Mouse (Mus musculus) kidney, postnatal 0 days (tissue): ENCODE measurements around the gene Poc1a. TPM values are rescaled to one million over a fixed set of nuclear protein-coding genes. Genes with fewer than 3 reads are reported as not detected.
A peak's percentile ranks its signal among the peaks of the same experiment; 100 is the strongest.

Experiments
- ATAC-seq: fragments of 200-750 bp; cut with Nextera tagmentation; replicated peaks from 2 replicates; pipeline ENCODE4 v1.8.0; 2017; ENCODE audit warnings: low read depth, moderate number of reproducible peaks, moderate TSS enrichment, moderate library complexity; ENCODE audit not compliant: low FRiP score
- DNase-seq: peaks from one replicate; pipeline ENCODE4 v3.0.0-alpha.2; 2016; ENCODE audit warnings: low spot score
- H3K27ac ChIP-seq: fragments of 300-500 bp; sonication (generic); 2 replicates; pipeline ENCODE4 v1.5.1; 2014; ENCODE audit warnings: mild to moderate bottlenecking
- H3K27me3 ChIP-seq: fragments of 300-500 bp; sonication (generic); 2 replicates; pipeline ENCODE4 v1.6.1; 2014; ENCODE audit warnings: low read length, mixed read lengths; ENCODE audit not compliant: insufficient read depth
- H3K36me3 ChIP-seq: fragments of 300-500 bp; sonication (generic); 2 replicates; pipeline ENCODE4 v1.6.1; 2014; ENCODE audit warnings: low read length, mixed read lengths; ENCODE audit not compliant: insufficient read depth
- H3K4me1 ChIP-seq: fragments of 300-500 bp; sonication (generic); replicated peaks from 2 replicates; pipeline ENCODE4 v1.6.1; 2014; ENCODE audit warnings: antibody characterized with exemption, low read length, mixed read lengths; ENCODE audit not compliant: insufficient read depth
- H3K4me2 ChIP-seq: fragments of 300-500 bp; sonication (generic); 2 replicates; pipeline ENCODE4 v1.6.1; 2014; ENCODE audit warnings: mild to moderate bottlenecking, low read length, moderate library complexity, mixed read lengths
- H3K4me3 ChIP-seq: fragments of 300-500 bp; sonication (generic); replicated peaks from 2 replicates; pipeline ENCODE4 v1.5.1; 2014; ENCODE audit warnings: low read depth, low read length
- H3K9ac ChIP-seq: fragments of 300-500 bp; sonication (generic); 2 replicates; pipeline ENCODE4 v1.6.1; 2014; ENCODE audit warnings: low read depth, low read length
- H3K9me3 ChIP-seq: fragments of 300-500 bp; sonication (generic); replicated peaks from 2 replicates; pipeline ENCODE4 v1.6.1; 2016; ENCODE audit warnings: low read length, inconsistent platforms, mixed read lengths
- CTCF ChIP-seq: IDR thresholded peaks from 2 replicates; pipeline ENCODE4 v1.5.1; 2016; ENCODE audit warnings: antibody characterized with exemption, low read depth, mild to moderate bottlenecking, moderate library complexity
- WGBS: fragments of 180-500 bp; shearing (Covaris S2); extraction: QIAGEN DNeasy Blood & Tissue Kit; methylation state at CpG from one replicate; pipeline ENCODE4 v1.1.7; 2014; 5-methylcytosine and 5-hydroxymethylcytosine counted together
- polyA plus RNA-seq: library from polyadenylated mRNA; unstranded; fragments of >200 nt; fragmentation: Nextera tagmentation; extraction: Ambion mirVana; gene quantifications from 2 replicates; pipeline ENCODE4 v1.2.1, GENCODE M21; 2015

The Poc1a gene
- polyA plus RNA-seq, 1 experiment from 2014 or later = 13.1 TPM

DNA sequence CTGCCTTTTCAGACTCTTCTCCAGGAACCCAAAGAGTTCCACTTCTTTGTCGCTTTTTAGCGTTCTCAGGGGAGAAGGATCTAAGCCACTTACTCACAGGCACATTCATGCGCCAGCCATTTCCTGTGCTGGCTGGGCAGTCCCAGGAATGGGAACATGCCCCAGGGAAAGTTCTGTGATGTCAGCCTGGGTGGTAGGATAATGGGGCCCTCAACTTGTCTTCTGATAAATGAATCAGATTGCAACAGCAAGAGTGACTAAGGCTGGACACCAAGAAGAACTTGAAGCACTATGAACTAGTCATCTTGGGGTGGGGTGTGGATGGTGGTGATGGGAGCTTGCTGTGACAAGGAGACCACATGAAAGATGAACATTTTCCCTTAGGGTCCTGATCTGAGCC lies 97.2 kb downstream of the Poc1a start:
- Histone ChIP-seq H3K4me2 (no peak overlapping the region), H3K36me3 (peaks cover 29% of the 10 kb centered on the region; the same call in 1 of the 2 replicates), H3K9ac (no peak overlapping the region), H3K4me1 (no peaks in the 10 kb centered on the region), H3K27ac (no peak overlapping the region), H3K4me3 (no peak overlapping the region), H3K27me3 (no peaks in the 10 kb centered on the region), H3K9me3 (no peaks in the 10 kb centered on the region)
- no peak for TF ChIP-seq CTCF
- ATAC-seq (no peak), DNase-seq (no peak)
- 71% methylated on average over 3 of the region's 3 CpGs for WGBS

DNA sequence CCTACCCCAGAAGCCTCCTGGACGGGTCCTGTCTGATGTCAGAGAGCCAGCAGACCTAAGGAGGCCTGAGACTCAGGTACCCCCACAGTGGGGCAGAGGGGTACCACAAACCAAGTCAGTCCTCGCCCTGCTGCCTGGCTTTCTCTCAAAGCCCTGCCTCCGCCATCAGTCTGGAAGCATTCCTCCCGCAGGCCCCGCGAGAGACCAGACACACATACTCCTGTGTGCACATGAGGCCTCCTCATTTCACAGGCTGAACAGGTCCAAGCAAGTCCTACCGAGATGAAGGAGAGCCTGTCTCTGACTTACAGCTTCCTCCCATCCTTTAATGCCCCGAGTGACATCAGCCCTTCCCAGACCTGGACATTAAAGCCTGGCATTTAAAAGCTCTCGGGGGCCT lies 97.9 kb downstream of the Poc1a start:
- Histone ChIP-seq H3K4me2 (no peak overlapping the region), H3K9me3 (no peaks in the 10 kb centered on the region), H3K27ac (no peak overlapping the region), H3K9ac (no peak overlapping the region), H3K4me3 (no peak overlapping the region), H3K4me1 (peaks cover 6% of the 10 kb centered on the region), H3K36me3 (peaks cover 26% of the 10 kb centered on the region; the same call in 1 of the 2 replicates), H3K27me3 (no peaks in the 10 kb centered on the region)
- no peak for TF ChIP-seq CTCF
- no peak for DNase-seq
- no peak for ATAC-seq
- 63% methylated on average over 9 of the region's 9 CpGs for WGBS

DNA sequence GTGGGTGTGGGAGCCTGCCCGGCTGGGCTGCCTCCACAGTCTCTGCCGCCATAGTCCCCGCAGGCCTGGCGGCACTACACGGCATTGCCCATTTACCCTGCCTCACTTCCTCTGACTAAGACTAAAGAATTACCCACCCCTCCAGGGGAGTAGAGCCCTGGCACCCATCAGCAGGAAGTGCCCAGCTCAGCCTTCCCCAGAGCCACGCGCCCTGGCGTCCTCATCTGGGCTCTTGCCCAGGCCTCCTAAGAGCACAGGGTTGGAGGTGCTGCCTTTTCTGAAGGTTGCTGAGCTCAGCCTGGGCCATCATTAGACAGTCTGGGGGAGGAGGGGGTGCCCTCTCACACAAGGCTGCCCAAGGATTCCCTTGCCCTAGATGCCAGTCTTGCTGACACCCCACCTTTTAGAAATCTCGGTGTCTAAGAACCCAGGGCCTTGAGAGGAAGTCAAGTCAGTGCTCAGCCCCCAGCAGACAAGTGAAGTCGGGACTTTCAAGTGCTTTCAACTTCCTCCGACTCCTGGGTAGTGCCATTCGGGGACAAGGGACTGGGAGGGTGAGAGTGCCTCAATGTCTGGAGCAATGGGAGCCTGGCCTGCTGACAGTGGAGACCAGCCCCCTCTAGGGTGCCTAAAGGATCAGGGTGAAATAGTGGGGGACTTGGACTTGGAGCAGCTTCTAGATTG lies 105.5 kb downstream of the Poc1a start:
- H3K4me1 ChIP-seq = peaks cover 17% of the 10 kb centered on the region
- WGBS = 72% methylated on average over 12 of the region's 12 CpGs

DNA sequence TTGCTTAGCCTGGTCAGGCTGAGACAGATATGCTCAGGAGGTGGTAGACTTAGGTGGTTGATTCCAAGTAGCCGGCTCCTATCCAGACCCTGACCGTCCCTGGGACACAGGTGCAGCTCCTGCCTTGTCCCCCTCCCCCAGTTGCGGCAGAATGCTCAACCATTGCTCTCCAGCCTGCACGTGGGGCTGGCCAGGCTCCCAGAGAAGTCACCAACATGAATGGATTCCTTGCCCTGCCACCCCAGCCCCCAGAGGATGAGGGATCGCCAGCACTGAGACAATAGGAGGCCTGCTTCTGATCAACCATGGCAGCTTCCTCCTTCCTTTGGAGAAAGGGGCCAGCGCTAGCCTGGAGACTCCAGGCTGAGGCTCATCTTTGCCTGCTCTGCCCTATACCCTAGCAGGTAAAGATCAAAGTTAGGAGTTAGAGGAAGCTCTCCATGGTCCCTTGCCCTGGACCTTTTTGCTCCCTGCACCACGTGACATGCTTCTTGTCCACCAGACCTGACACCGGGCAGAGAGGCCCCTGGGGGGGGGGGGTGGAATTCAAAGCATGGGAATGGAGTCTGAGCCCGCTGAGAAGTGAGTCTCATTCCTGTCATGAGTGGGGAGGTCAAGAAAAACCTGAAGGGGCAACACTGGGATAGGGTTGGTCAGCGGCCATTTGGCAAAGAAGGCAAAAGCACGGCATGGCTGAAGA lies 112.1 kb downstream of the Poc1a start:
- Histone ChIP-seq H3K27me3 (no peaks in the 10 kb centered on the region), H3K9me3 (no peaks in the 10 kb centered on the region), H3K4me3 (no peak overlapping the region), H3K27ac (no peak overlapping the region), H3K4me1 (no peaks in the 10 kb centered on the region), H3K4me2 (no peak overlapping the region), H3K36me3 (no peaks in the 10 kb centered on the region), H3K9ac (no peak overlapping the region)
- DNase-seq (no peak), ATAC-seq (0 out of 2 replicates have a peak, but pooled peaks have one; percentile 16)
- no peak for TF ChIP-seq CTCF
- WGBS = 64% methylated on average over 11 of the region's 11 CpGs

More for the DNA sequence above, 105.5 kb downstream of the Poc1a start:
- ATAC-seq (no peak), DNase-seq (no peak)
- no peaks in the 10 kb centered on the region for H3K27me3 ChIP-seq
- no peak overlapping the region for H3K4me3 ChIP-seq
- no peak overlapping the region for H3K9ac ChIP-seq
- no peak for TF ChIP-seq CTCF
- no peak overlapping the region for H3K27ac ChIP-seq
- H3K4me2 ChIP-seq = no peak overlapping the region
- no peaks in the 10 kb centered on the region for H3K36me3 ChIP-seq
- H3K9me3 ChIP-seq = no peaks in the 10 kb centered on the region

DNA sequence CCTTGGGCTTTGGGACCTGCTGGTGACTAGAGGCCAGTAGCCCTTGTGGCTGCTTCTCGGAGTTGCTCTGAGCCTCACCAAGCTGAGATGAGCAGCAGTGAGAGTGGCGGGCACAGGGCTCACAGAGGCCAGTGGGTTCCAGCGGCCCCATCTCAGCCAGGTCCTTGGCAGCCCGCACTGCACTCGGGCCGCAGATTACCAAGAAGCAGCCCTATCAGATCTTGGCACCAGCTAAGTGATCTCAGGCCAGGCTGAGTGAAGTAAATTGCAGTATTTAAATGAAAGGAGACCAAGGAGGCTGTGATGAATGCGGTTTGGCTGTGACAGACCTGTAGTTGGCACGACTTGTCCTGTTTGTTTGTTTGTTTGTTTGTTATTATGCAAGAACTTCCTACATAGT lies 112.7 kb downstream of the Poc1a start:
- Histone ChIP-seq H3K27ac (no peak overlapping the region), H3K9ac (no peak overlapping the region), H3K9me3 (no peaks in the 10 kb centered on the region), H3K4me2 (no peak overlapping the region), H3K4me3 (no peak overlapping the region), H3K36me3 (no peaks in the 10 kb centered on the region), H3K27me3 (no peaks in the 10 kb centered on the region), H3K4me1 (no peaks in the 10 kb centered on the region)
- DNase-seq (no peak), ATAC-seq (no peak)
- WGBS = 77% methylated on average over 8 of the region's 8 CpGs
- TF ChIP-seq CTCF = no peak

DNA sequence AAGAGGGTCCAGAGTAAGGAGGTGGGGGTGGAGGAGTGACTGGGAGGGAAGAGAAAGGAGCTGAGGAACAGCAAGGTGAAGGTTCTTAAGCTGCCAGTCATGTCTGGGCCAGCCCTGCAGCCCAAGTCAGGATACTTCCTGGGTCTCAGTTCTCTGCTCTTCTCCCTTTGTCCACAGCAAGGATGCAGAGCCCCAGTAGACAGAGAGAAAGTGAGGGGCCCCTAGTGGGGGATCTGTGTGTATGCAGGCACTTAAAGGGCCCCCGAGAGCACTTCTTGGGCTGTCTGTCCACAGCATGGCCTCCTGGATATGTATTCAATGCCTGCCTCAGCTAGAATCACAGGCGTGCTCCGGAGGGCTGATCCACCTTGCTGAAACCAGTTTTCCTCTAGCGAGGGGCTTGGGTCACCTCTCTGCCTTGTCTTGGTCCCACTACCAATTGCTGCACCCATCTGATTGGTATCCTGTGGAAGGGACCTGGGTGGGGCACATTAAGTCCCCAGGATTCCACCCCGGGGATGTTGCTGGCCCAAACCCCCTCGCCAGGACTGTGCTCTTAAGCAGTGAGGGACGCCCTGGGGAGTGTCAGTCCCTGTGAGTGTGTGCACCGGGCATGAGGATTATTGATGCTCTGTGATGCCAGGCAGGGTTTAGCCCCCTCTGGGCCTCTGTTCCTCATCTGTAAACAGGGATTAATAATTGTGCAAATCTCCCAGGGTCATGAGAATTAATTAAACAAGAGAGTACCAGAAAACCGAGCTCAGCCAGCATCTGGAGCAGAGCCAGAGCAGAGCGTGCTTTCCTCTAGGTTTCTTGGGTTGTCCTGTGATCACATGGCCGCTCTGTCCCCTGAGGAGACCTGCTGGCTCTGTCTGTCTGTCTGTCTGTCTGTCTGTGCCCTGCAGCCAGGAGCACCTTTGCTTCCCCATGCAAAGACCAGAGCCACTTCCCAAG lies 114.1 kb downstream of the Poc1a start:
- H3K4me2 ChIP-seq = no peak overlapping the region
- no peak overlapping the region for H3K9ac ChIP-seq
- H3K27me3 ChIP-seq = no peaks in the 10 kb centered on the region
- H3K27ac ChIP-seq = no peak overlapping the region
- H3K4me3 ChIP-seq = no peak overlapping the region
- H3K4me1 ChIP-seq = no peaks in the 10 kb centered on the region
- TF ChIP-seq CTCF = peak; percentile 64
- DNase-seq (peak; percentile 87), ATAC-seq (peak; percentile 62; the same call in 1 of the 2 replicates)
- WGBS = 53% methylated on average over 11 of the region's 11 CpGs
- no peaks in the 10 kb centered on the region for H3K9me3 ChIP-seq
- no peaks in the 10 kb centered on the region for H3K36me3 ChIP-seq
